Mouse (Mus musculus) kidney, embryonic 14.5 days (tissue): Measurements from ENCODE around the gene Nckap5l. TPM values are rescaled to one million over a fixed set of nuclear protein-coding genes. Genes with fewer than 3 reads are reported as not detected.
"Not testable (repeated sequence)": the region's sequence is repeated elsewhere in the genome, so short reads cannot be mapped to it uniquely, and the experiment has no call there.

Experiments
- ATAC-seq: fragments of 200-750 bp; cut with Nextera tagmentation; 2 replicates; pipeline ENCODE4 v1.8.0; 2017; ENCODE audit warnings: moderate number of reproducible peaks, mild to moderate bottlenecking, moderate TSS enrichment, moderate library complexity; ENCODE audit not compliant: low FRiP score, low TSS enrichment
- H3K27ac ChIP-seq: fragments of 300-500 bp; sonication (generic); 2 replicates; pipeline ENCODE4 v1.5.1; 2014; ENCODE audit warnings: low read depth, mild to moderate bottlenecking, low read length, moderate library complexity, mixed read lengths
- H3K27me3 ChIP-seq: fragments of 300-500 bp; sonication (generic); 2 replicates; pipeline ENCODE4 v1.6.1; 2014; ENCODE audit warnings: mild to moderate bottlenecking, low read length; ENCODE audit not compliant: control insufficient read depth, insufficient read depth
- H3K36me3 ChIP-seq: fragments of 300-500 bp; sonication (generic); 2 replicates; pipeline ENCODE4 v1.6.1; 2014; ENCODE audit warnings: low read length, mixed read lengths; ENCODE audit not compliant: control insufficient read depth, insufficient read depth
- H3K4me1 ChIP-seq: fragments of 300-500 bp; sonication (generic); 2 replicates; pipeline ENCODE4 v1.6.1; 2014; ENCODE audit warnings: low read length, mixed read lengths; ENCODE audit not compliant: control insufficient read depth, insufficient read depth
- H3K4me2 ChIP-seq: fragments of 300-500 bp; sonication (generic); replicated peaks from 2 replicates; pipeline ENCODE4 v1.6.1; 2014; ENCODE audit warnings: low read depth, mild to moderate bottlenecking, low read length
- H3K4me3 ChIP-seq: fragments of 300-500 bp; sonication (generic); 2 replicates; pipeline ENCODE4 v1.5.1; 2014; ENCODE audit warnings: mild to moderate bottlenecking, low read length
- H3K9ac ChIP-seq: fragments of 300-500 bp; sonication (generic); 2 replicates; pipeline ENCODE4 v1.6.1; 2014; ENCODE audit warnings: low read depth, mild to moderate bottlenecking, low read length, moderate library complexity
- H3K9me3 ChIP-seq: fragments of 300-500 bp; sonication (generic); 2 replicates; pipeline ENCODE4 v1.6.1; 2016; ENCODE audit warnings: low read length; ENCODE audit not compliant: control insufficient read depth
- WGBS: fragments of 180-500 bp; shearing (Covaris S2); extraction: QIAGEN DNeasy Blood & Tissue Kit; methylation state at CpG from one replicate; pipeline ENCODE4 v1.1.7; 2014; 5-methylcytosine and 5-hydroxymethylcytosine counted together
- polyA plus RNA-seq: library from polyadenylated mRNA; unstranded; fragments of >200 nt; fragmentation: Nextera tagmentation; extraction: Ambion mirVana; gene quantifications from 2 replicates; pipeline ENCODE4 v1.2.1, GENCODE M21; 2014

The Nckap5l gene
- polyA plus RNA-seq, 1 experiment from 2014 or later: 11.8 TPM

GRCm38 (mm10) chr15:99386796-99387195 lies 70.8 kb downstream of the Nckap5l start:
- WGBS: 77% methylated on average over 3 of the region's 3 CpGs

DNA sequence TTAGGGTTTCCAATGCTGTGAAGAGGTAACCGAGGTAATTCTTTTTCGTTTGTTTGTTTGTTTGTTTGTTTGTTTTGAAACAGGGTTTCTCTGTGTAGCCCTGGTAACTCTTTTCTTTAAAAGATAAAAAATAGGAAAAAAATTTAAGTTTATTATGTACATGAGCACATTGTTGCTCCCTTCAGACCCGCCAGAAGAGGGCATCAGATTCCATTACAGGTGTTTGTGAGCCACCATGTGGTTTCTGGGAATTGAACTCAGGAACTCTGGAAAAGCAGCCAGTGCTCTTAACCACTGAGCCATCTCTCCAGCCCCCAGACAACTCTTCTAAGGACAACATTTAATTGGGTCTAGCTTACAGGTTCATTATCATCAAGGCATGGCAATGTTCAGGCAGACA lies 71.4 kb downstream of the Nckap5l start:
- not testable (repeated sequence) for H3K4me1 ChIP-seq, H3K4me3 ChIP-seq, H3K9ac ChIP-seq, H3K27ac ChIP-seq, H3K27me3 ChIP-seq, H3K9me3 ChIP-seq, ATAC-seq, H3K36me3 ChIP-seq, H3K4me2 ChIP-seq
- WGBS: 70% methylated on average over 3 of the region's 3 CpGs

More at GRCm38 (mm10) chr15:99386796-99387195, 70.8 kb downstream of the Nckap5l start:
- no peak overlapping the region for H3K27ac ChIP-seq
- no peak overlapping the region for H3K9ac ChIP-seq
- 0 out of 2 replicates have a peak, but pooled peaks cover 5% of the 10 kb centered on the region for H3K4me1 ChIP-seq
- no peaks in the 10 kb centered on the region for H3K36me3 ChIP-seq
- H3K9me3 ChIP-seq: no peaks in the 10 kb centered on the region
- H3K27me3 ChIP-seq: no peaks in the 10 kb centered on the region
- ATAC-seq: no peak
- H3K4me2 ChIP-seq: no peak overlapping the region
- H3K4me3 ChIP-seq: no peak overlapping the region

- 29% methylated on average over 6 of the region's 6 CpGs for WGBS
- H3K4me3 ChIP-seq: no peak overlapping the region
- no peak overlapping the region for H3K4me2 ChIP-seq
- H3K9me3 ChIP-seq: no peaks in the 10 kb centered on the region
- H3K27me3 ChIP-seq: no peaks in the 10 kb centered on the region
- ATAC-seq: no peak
- no peak overlapping the region for H3K9ac ChIP-seq
- no peaks in the 10 kb centered on the region for H3K36me3 ChIP-seq
- H3K27ac ChIP-seq: peak overlapping the region; percentile 42; the same call in 1 of the 2 replicates
- 0 out of 2 replicates have a peak, but pooled peaks cover 5% of the 10 kb centered on the region for H3K4me1 ChIP-seq
Measured at GRCm38 (mm10) chr15:99384071-99384470, 73.5 kb downstream of the Nckap5l start.

DNA sequence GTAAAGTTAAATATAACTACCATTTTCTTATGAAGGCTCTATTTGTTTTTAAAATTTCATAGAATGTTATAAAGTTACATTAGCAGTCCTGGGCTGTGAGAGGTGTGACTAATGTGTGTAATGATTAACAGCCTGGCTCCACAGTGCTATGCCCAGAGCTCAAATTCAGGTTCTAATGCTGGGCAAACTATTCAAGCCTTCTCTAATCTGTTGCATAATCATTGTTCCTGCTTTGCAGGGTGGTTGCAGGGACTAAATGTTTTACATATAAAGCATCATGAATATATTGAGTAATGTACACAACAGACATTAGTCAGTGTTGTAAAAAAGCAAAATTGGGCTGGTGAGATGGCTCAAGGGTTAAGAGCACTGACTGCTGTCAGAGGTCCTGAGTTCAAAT lies 74.7 kb downstream of the Nckap5l start:
- no peak overlapping the region for H3K4me3 ChIP-seq
- no peak overlapping the region for H3K9ac ChIP-seq
- ATAC-seq: no peak
- no peak overlapping the region for H3K27ac ChIP-seq
- H3K27me3 ChIP-seq: no peaks in the 10 kb centered on the region
- H3K36me3 ChIP-seq: no peaks in the 10 kb centered on the region
- 0 out of 2 replicates have a peak, but pooled peaks cover 5% of the 10 kb centered on the region for H3K4me1 ChIP-seq
- no peaks in the 10 kb centered on the region for H3K9me3 ChIP-seq
- H3K4me2 ChIP-seq: no peak overlapping the region

GRCm38 (mm10) chr15:99376240-99376639 lies 81.3 kb downstream of the Nckap5l start:
- H3K9me3 ChIP-seq: no peaks in the 10 kb centered on the region
- WGBS: 87% methylated on average over 5 of the region's 5 CpGs
- H3K36me3 ChIP-seq: no peaks in the 10 kb centered on the region
- ATAC-seq: no peak
- no peak overlapping the region for H3K27ac ChIP-seq
- no peak overlapping the region for H3K9ac ChIP-seq
- no peak overlapping the region for H3K4me2 ChIP-seq
- no peak overlapping the region for H3K4me3 ChIP-seq
- 0 out of 2 replicates have a peak, but pooled peaks cover 6% of the 10 kb centered on the region for H3K4me1 ChIP-seq
- no peaks in the 10 kb centered on the region for H3K27me3 ChIP-seq

GRCm38 (mm10) chr15:99375581-99375980 lies 82.0 kb downstream of the Nckap5l start:
- no peak overlapping the region for H3K9ac ChIP-seq
- WGBS: 88% methylated on average over 3 of the region's 3 CpGs

GRCm38 (mm10) chr15:99375036-99375435 lies 82.5 kb downstream of the Nckap5l start:
- no peak for ATAC-seq
- 94% methylated on average over 5 of the region's 5 CpGs for WGBS
- H3K27ac ChIP-seq: no peak overlapping the region
- no peaks in the 10 kb centered on the region for H3K9me3 ChIP-seq
- no peak overlapping the region for H3K4me3 ChIP-seq
- H3K4me2 ChIP-seq: no peak overlapping the region
- no peaks in the 10 kb centered on the region for H3K27me3 ChIP-seq
- no peak overlapping the region for H3K9ac ChIP-seq
- no peaks in the 10 kb centered on the region for H3K36me3 ChIP-seq
- 0 out of 2 replicates have a peak, but pooled peaks cover 6% of the 10 kb centered on the region for H3K4me1 ChIP-seq

More at GRCm38 (mm10) chr15:99375581-99375980, 82.0 kb downstream of the Nckap5l start:
- no peaks in the 10 kb centered on the region for H3K36me3 ChIP-seq
- H3K4me3 ChIP-seq: no peak overlapping the region
- 0 out of 2 replicates have a peak, but pooled peaks cover 6% of the 10 kb centered on the region for H3K4me1 ChIP-seq
- no peak overlapping the region for H3K27ac ChIP-seq
- H3K9me3 ChIP-seq: no peaks in the 10 kb centered on the region
- no peak overlapping the region for H3K4me2 ChIP-seq
- H3K27me3 ChIP-seq: no peaks in the 10 kb centered on the region
- ATAC-seq: no peak

GRCm38 (mm10) chr15:99372761-99373160 lies 84.8 kb downstream of the Nckap5l start:
- H3K4me2 ChIP-seq: no peak overlapping the region
- H3K27me3 ChIP-seq: no peaks in the 10 kb centered on the region
- no peaks in the 10 kb centered on the region for H3K36me3 ChIP-seq
- H3K9ac ChIP-seq: no peak overlapping the region
- no peak overlapping the region for H3K4me3 ChIP-seq
- no peaks in the 10 kb centered on the region for H3K9me3 ChIP-seq
- ATAC-seq: no peak
- H3K27ac ChIP-seq: no peak overlapping the region
- peaks cover 22% of the 10 kb centered on the region for H3K4me1 ChIP-seq
- WGBS: 68% methylated on average over 9 of the region's 9 CpGs
